Mouse (Mus musculus) heart, embryonic 15.5 days (tissue): ENCODE measurements around the gene Msx2. TPM values are rescaled to one million over a fixed set of nuclear protein-coding genes. Genes with fewer than 3 reads are reported as not detected.
A peak's percentile ranks its signal among the peaks of the same experiment; 100 is the strongest.

Source experiments
- ATAC-seq: fragments of 200-750 bp; cut with Nextera tagmentation; replicated peaks from 2 replicates; pipeline ENCODE4 v1.8.0; 2017; ENCODE audit warnings: low read depth, moderate TSS enrichment; ENCODE audit not compliant: insufficient number of reproducible peaks, insufficient read depth, low FRiP score
- H3K27ac ChIP-seq: fragments of 300-500 bp; sonication (generic); 2 replicates; pipeline ENCODE4 v1.5.1; 2015; ENCODE audit warnings: mild to moderate bottlenecking, inconsistent platforms
- H3K27me3 ChIP-seq: fragments of 300-500 bp; sonication (generic); 2 replicates; pipeline ENCODE4 v1.6.1; 2015; ENCODE audit warnings: inconsistent platforms
- H3K36me3 ChIP-seq: fragments of 300-500 bp; sonication (generic); 2 replicates; pipeline ENCODE4 v1.6.1; 2015; ENCODE audit warnings: mild to moderate bottlenecking, inconsistent platforms
- H3K4me1 ChIP-seq: fragments of 300-500 bp; sonication (generic); replicated peaks from 2 replicates; pipeline ENCODE4 v1.6.1; 2015; ENCODE audit warnings: inconsistent platforms
- H3K4me2 ChIP-seq: fragments of 300-500 bp; sonication (generic); 2 replicates; pipeline ENCODE4 v1.6.1; 2015; ENCODE audit warnings: inconsistent platforms, mild to moderate bottlenecking, moderate library complexity
- H3K4me3 ChIP-seq: fragments of 300-500 bp; sonication (generic); 2 replicates; pipeline ENCODE4 v1.5.1; 2015; ENCODE audit warnings: mild to moderate bottlenecking, inconsistent platforms
- H3K9ac ChIP-seq: fragments of 300-500 bp; sonication (generic); 2 replicates; pipeline ENCODE4 v1.6.1; 2015; ENCODE audit warnings: mild to moderate bottlenecking, inconsistent platforms
- H3K9me3 ChIP-seq: fragments of 300-500 bp; sonication (generic); replicated peaks from 2 replicates; pipeline ENCODE4 v1.6.1; 2016; ENCODE audit warnings: inconsistent platforms
- WGBS: fragments of 180-500 bp; shearing (Covaris S2); methylation state at CpG from one replicate; pipeline ENCODE4 v1.1.7; 2015; ENCODE audit warnings: mixed read lengths; 5-methylcytosine and 5-hydroxymethylcytosine counted together
- polyA plus RNA-seq: library from polyadenylated mRNA; unstranded; fragments of >200 nt; fragmentation: Nextera tagmentation; extraction: Ambion mirVana; gene quantifications from 2 replicates; pipeline ENCODE4 v1.2.1, GENCODE M21; 2015

Msx2 gene
- polyA plus RNA-seq, 1 experiment from 2014 or later, result 2.4 TPM

- 0 out of 2 replicates have a peak overlapping the region, but pooled peaks have one; percentile 12 for H3K4me3 ChIP-seq
- H3K9me3 ChIP-seq, result no peaks in the 10 kb centered on the region
- H3K9ac ChIP-seq, result no peak overlapping the region
- no peaks in the 10 kb centered on the region for H3K36me3 ChIP-seq
- no peak for ATAC-seq
- peaks cover 89% of the 10 kb centered on the region for H3K27me3 ChIP-seq
- peak overlapping the region; percentile 23; the same call in 1 of the 2 replicates for H3K4me2 ChIP-seq
- peaks cover 27% of the 10 kb centered on the region for H3K4me1 ChIP-seq
- H3K27ac ChIP-seq, result no peak overlapping the region
- 6% methylated on average over 21 of the region's 21 CpGs for whole genome bisulfite sequencing
Observed at GRCm38 (mm10) chr13:53464441-53465001, 8.4 kb downstream of the Msx2 start.

DNA sequence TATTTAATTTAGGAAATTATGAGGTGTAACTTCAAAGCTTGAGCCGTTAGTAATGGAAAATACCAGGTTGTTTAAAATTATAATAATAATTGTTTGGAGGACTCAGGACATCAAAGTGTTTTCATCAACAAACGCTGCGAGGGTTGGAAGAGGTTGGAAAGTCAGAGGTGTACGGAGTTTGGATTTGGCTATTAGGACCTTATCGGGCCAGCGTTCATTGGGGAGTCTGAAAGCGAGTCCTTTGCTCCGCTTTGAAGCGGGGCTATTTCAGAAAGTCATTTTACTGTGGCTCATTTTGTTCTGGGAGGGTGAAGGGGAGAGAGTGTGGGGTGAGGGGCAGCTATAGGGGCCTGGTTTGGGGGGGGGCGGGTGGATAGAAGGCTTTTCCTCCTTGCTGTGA, 8.9 kb downstream of the Msx2 start:
- Histone ChIP-seq H3K4me3 (no peak overlapping the region), H3K36me3 (no peaks in the 10 kb centered on the region), H3K9ac (no peak overlapping the region), H3K4me2 (no peak overlapping the region), H3K9me3 (no peaks in the 10 kb centered on the region), H3K27ac (no peak overlapping the region), H3K4me1 (peaks cover 27% of the 10 kb centered on the region), H3K27me3 (peaks cover 87% of the 10 kb centered on the region)
- WGBS, result 30% methylated on average over 10 of the region's 10 CpGs
- no peak for ATAC-seq

DNA sequence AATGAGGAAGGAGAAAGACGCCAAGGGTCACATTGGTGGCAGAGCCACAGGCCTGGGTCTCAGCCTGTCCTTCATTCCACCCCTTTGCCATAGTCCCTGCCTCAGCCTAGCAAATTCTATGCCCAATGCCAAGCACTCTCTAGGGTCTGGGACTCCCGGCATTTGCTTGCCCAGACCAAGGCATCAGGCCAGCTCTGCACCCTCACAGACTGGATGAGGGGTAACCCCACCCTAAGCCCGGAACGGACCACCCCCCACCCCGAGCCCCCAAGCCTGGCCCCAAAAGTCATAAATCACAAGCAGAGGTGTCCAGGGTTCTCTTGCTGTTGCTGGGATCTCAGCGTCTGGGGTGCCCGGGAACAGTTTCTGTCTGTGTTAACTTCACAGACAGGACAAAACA, 9.8 kb downstream of the Msx2 start:
- Histone ChIP-seq H3K27me3 (peaks cover 86% of the 10 kb centered on the region), H3K9ac (no peak overlapping the region), H3K27ac (no peak overlapping the region), H3K4me3 (peak overlapping the region; percentile 44), H3K4me1 (peaks cover 27% of the 10 kb centered on the region), H3K9me3 (no peaks in the 10 kb centered on the region), H3K36me3 (no peaks in the 10 kb centered on the region), H3K4me2 (peak overlapping the region; percentile 70)
- ATAC-seq, result no peak
- 9% methylated on average over 7 of the region's 7 CpGs for WGBS

DNA sequence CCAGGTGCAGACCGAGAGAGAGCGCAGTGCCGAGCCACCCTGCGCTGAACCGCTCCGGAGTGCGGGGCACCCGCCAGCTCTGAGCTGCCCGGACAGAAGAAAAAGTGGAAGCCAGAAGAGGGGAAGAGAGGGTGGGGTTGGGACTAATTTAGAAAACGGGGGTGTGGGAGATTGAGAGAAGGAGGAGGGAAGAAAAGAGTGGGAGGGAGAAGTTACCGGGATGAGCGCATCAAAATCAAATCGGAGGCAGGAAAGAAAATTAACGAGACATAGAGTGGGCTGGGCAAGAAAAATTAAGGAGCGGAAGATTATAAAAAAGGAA, 10.3 kb downstream of the Msx2 start:
- Histone ChIP-seq H3K4me1 (peaks cover 27% of the 10 kb centered on the region), H3K27me3 (peaks cover 87% of the 10 kb centered on the region), H3K9me3 (no peaks in the 10 kb centered on the region), H3K27ac (no peak overlapping the region), H3K4me2 (peak overlapping the region; percentile 70), H3K9ac (peak overlapping the region; percentile 12; the same call in 1 of the 2 replicates), H3K36me3 (no peaks in the 10 kb centered on the region), H3K4me3 (peak overlapping the region; percentile 44)
- no peak for ATAC-seq
- 2% methylated on average over 15 of the region's 15 CpGs for WGBS

GRCm38 (mm10) chr13:53461855-53462648, 10.8 kb downstream of the Msx2 start:
- 1% methylated on average over 51 of the region's 51 CpGs for WGBS
- 0 out of 2 replicates have a peak, but pooled peaks have one; percentile 27 for ATAC-seq
- peak overlapping the region; percentile 12; the same call in 1 of the 2 replicates for H3K9ac ChIP-seq

DNA sequence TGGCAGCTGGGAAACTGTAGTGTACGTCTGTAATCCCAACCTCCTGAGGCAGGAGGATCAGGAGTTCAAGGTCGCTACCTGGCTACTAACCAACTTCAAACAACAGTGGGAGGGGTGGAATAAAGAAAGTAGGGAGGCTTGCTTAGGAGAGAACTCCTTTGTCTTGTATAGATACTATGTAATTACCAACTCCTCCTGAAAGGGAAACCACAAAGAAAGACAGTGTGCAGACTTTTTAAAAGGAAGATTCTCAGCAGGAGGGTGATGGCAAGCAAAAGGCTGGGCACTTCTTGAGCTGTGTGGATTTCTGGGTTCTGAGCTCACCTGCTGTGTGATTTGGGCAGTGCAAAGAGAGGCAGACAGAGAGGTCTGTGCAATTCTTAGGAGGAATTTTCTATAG, 11.5 kb downstream of the Msx2 start:
- Histone ChIP-seq H3K36me3 (no peaks in the 10 kb centered on the region), H3K27me3 (peaks cover 75% of the 10 kb centered on the region), H3K4me3 (no peak overlapping the region), H3K27ac (no peak overlapping the region), H3K4me1 (peaks cover 27% of the 10 kb centered on the region), H3K9ac (no peak overlapping the region), H3K9me3 (no peaks in the 10 kb centered on the region), H3K4me2 (no peak overlapping the region)
- no peak for ATAC-seq
- WGBS, result 61% methylated on average over 2 of the region's 2 CpGs

More at GRCm38 (mm10) chr13:53461855-53462648, 10.8 kb downstream of the Msx2 start:
- Histone ChIP-seq H3K4me1 (peaks cover 27% of the 10 kb centered on the region), H3K36me3 (no peaks in the 10 kb centered on the region), H3K9me3 (no peaks in the 10 kb centered on the region), H3K27ac (no peak overlapping the region), H3K27me3 (peaks cover 82% of the 10 kb centered on the region), H3K4me2 (peak overlapping the region; percentile 70), H3K4me3 (peak overlapping the region; percentile 44)

DNA sequence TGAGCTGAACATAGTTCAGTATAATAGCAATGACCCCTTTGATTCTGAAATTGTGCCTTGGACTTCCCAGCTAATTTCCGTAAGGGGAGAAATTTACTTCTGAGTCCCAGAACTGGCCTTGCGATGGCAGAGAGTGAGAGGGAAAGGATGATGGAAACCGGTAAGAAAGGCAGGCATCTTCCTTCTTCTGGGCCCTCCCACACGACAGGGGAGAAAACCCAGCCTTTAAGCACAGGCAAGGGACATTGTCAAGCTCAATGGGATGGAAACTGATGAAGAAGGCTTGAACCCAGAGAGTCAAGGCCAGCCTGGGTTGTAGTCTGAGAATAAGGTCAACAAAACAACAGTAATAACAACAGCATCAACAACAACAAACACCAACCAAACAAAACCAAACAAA, 14.1 kb downstream of the Msx2 start:
- Histone ChIP-seq H3K27ac (no peak overlapping the region), H3K9me3 (no peaks in the 10 kb centered on the region), H3K36me3 (no peaks in the 10 kb centered on the region), H3K4me2 (no peak overlapping the region), H3K9ac (no peak overlapping the region), H3K27me3 (peaks cover 72% of the 10 kb centered on the region), H3K4me1 (peaks cover 17% of the 10 kb centered on the region), H3K4me3 (no peak overlapping the region)
- WGBS, result 64% methylated on average over 4 of the region's 4 CpGs
- no peak for ATAC-seq

- Histone ChIP-seq H3K4me3 (peak overlapping the region; percentile 41), H3K4me2 (peak overlapping the region; percentile 68), H3K4me1 (peaks cover 8% of the 10 kb centered on the region; the same call in 1 of the 2 replicates), H3K9ac (peak overlapping the region; percentile 38; the same call in 1 of the 2 replicates), H3K9me3 (no peaks in the 10 kb centered on the region), H3K27me3 (peaks cover 59% of the 10 kb centered on the region), H3K27ac (no peak overlapping the region), H3K36me3 (no peaks in the 10 kb centered on the region)
- 8% methylated on average over 21 of the region's 21 CpGs for WGBS
- no peak for ATAC-seq
Observed at GRCm38 (mm10) chr13:53454794-53455672, 17.8 kb downstream of the Msx2 start.

- H3K4me1 ChIP-seq, result peaks cover 8% of the 10 kb centered on the region; the same call in 1 of the 2 replicates
- H3K4me2 ChIP-seq, result no peak overlapping the region
- no peaks in the 10 kb centered on the region for H3K36me3 ChIP-seq
- no peak overlapping the region for H3K27ac ChIP-seq
- H3K4me3 ChIP-seq, result no peak overlapping the region
- WGBS, result 87% methylated on average over 3 of the region's 3 CpGs
- no peak overlapping the region for H3K9ac ChIP-seq
- no peak for ATAC-seq
- no peaks in the 10 kb centered on the region for H3K9me3 ChIP-seq
- peaks cover 51% of the 10 kb centered on the region for H3K27me3 ChIP-seq
Observed at GRCm38 (mm10) chr13:53453927-53454326, 18.9 kb downstream of the Msx2 start.

GRCm38 (mm10) chr13:53447609-53448008, 25.3 kb downstream of the Msx2 start:
- H3K4me2 ChIP-seq, result no peak overlapping the region; the same call in 1 of the 2 replicates
- WGBS, result 11% methylated on average over 6 of the region's 6 CpGs

DNA sequence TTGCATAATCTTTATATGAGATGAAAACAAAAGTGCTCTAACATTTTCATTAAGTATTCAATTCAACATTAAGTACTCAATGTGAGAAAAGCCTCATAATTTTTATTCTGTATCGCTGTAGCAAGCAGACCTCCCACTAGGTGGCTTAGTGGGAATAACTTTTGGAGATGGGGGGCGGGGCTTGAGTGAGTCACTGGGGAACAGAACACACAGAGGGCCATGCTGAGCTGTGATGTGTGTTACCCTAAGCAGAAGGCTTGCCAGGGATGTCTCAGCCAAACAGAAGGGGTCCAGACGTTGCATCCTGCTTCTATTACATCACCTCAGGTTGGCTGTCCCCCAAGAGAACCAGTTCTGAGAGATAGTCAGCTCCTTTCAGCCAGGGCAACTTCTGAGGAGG, 29.3 kb downstream of the Msx2 start:
- no peaks in the 10 kb centered on the region for H3K9me3 ChIP-seq
- WGBS, result 24% methylated on average over 3 of the region's 3 CpGs
- no peak overlapping the region for H3K9ac ChIP-seq
- 0 out of 2 replicates have a peak, but pooled peaks cover 7% of the 10 kb centered on the region for H3K4me1 ChIP-seq
- H3K4me3 ChIP-seq, result no peak overlapping the region
- no peaks in the 10 kb centered on the region for H3K36me3 ChIP-seq
- 0 out of 2 replicates have a peak, but pooled peaks have one; percentile 35 for ATAC-seq
- H3K27me3 ChIP-seq, result no peaks in the 10 kb centered on the region
- no peak overlapping the region for H3K4me2 ChIP-seq
- no peak overlapping the region for H3K27ac ChIP-seq

More at GRCm38 (mm10) chr13:53447609-53448008, 25.3 kb downstream of the Msx2 start:
- peaks cover 15% of the 10 kb centered on the region for H3K27me3 ChIP-seq
- no peaks in the 10 kb centered on the region for H3K36me3 ChIP-seq
- H3K27ac ChIP-seq, result no peak overlapping the region
- no peak overlapping the region for H3K9ac ChIP-seq
- H3K9me3 ChIP-seq, result no peaks in the 10 kb centered on the region
- 0 out of 2 replicates have a peak, but pooled peaks cover 2% of the 10 kb centered on the region for H3K4me1 ChIP-seq
- no peak overlapping the region for H3K4me3 ChIP-seq
- no peak for ATAC-seq
